Mouse (Mus musculus): ENCODE data around the gene Foxo3.

DNA sequence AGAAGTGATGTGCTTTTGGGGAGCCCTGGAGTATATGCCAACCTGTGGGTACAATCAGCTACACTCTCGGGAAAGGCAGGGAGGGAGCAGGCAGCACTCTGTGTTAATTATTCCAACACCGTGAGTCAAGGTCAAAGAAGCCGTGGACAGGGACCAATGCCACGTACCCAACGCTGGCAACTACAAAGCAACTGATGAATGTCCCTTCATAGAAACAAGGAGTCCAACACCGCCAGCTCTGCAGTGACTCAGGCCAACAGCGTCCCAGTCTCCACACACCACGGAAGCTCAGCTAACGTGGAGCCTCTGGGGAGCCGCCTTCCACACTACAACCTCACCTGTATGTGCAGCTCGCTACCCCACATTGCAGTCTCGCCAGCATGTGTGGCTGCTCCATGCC is 68.9 kb downstream of the Foxo3 start:
- TF ChIP-seq CTCF (IDR thresholded peaks at IDR 0.05; ENCODE audit: borderline replicate concordance, extremely low read depth, insufficient read depth, insufficient read length): no peak
- TF ChIP-seq POLR2A (IDR thresholded peaks at IDR 0.05; ENCODE audit: borderline replicate concordance, extremely low read depth, insufficient read depth, insufficient read length, poor library complexity, severe bottlenecking): no peak

Measured in brain, embryonic 14.5 days (tissue).